Mouse (Mus musculus) bone marrow, adult 2 months (tissue): Measurements from ENCODE around the gene Ang4. TPM values are rescaled to one million over a fixed set of nuclear protein-coding genes. Genes with fewer than 3 reads are reported as not detected.
"Not testable (repeated sequence)": the region's sequence is repeated elsewhere in the genome, so short reads cannot be mapped to it uniquely, and the experiment has no call there.

Experiments
- H3K27ac ChIP-seq: fragments of 200-500 bp; 2 replicates; pipeline ENCODE4 v1.5.1; 2012; ENCODE audit warnings: low read depth, mild to moderate bottlenecking, control low read depth, inconsistent platforms, low read length; ENCODE audit not compliant: control insufficient read depth, poor library complexity, insufficient read depth
- H3K4me1 ChIP-seq: fragments of 200-500 bp; 2 replicates; pipeline ENCODE4 v1.6.1; 2011; ENCODE audit warnings: low read length; ENCODE audit not compliant: control insufficient read depth, insufficient read depth
- H3K4me3 ChIP-seq: fragments of 200-500 bp; replicated peaks from 2 replicates; pipeline ENCODE3; 2011; ENCODE audit warnings: mild to moderate bottlenecking, low read depth, low read length, control low read depth; ENCODE audit not compliant: control insufficient read depth
- CTCF ChIP-seq: fragments of 200-500 bp; IDR thresholded peaks from 2 replicates; pipeline ENCODE4 v1.5.1; 2011; ENCODE audit warnings: low read length, control low read depth; ENCODE audit not compliant: control insufficient read depth, insufficient read depth
- POLR2A ChIP-seq: fragments of 200-500 bp; IDR thresholded peaks from 2 replicates; pipeline ENCODE4 v1.6.1; 2011; ENCODE audit warnings: low read depth, mild to moderate bottlenecking, control low read depth, low read length, borderline replicate concordance; ENCODE audit not compliant: control insufficient read depth
- whole genome bisulfite sequencing: fragments of 180-500 bp; shearing (Covaris S2); methylation state at CpG from one replicate; pipeline ENCODE4 v1.1.7; 2018; 5-methylcytosine and 5-hydroxymethylcytosine counted together
- polyA plus RNA-seq: library from polyadenylated mRNA; stranded (reverse); fragments of >200 nt; gene quantifications from 2 replicates; pipeline ENCODE4 v1.2.4, GENCODE M21; 2011; ENCODE audit warnings: low replicate concordance; ENCODE audit not compliant: missing spikeins, insufficient read depth, insufficient read length

The Ang4 gene
- not detected in 2 replicates for polyA plus RNA-seq

GRCm38 (mm10) chr14:51773490-51773889, at the start of gene Ang4:
Ang4 (minus strand) TSS chr14:51773590.
- 75% methylated on average over 5 of the region's 5 CpGs for WGBS

GRCm38 (mm10) chr14:51799746-51800145, 26.4 kb upstream of the Ang4 start, which contains the start of gene AY358078:
AY358078 (plus strand) TSS chr14:51800046.
- Histone ChIP-seq H3K4me3 (no peak within 1 kb of the TSS), H3K4me1 (no peaks in the 10 kb centered on the region), H3K27ac (no peak within 1 kb of the TSS)
- TF ChIP-seq CTCF = no peak
- no peak for TF ChIP-seq POLR2A
- WGBS = 85% methylated on average over 2 of the region's 2 CpGs

More at GRCm38 (mm10) chr14:51773490-51773889, at the start of gene Ang4:
- Histone ChIP-seq H3K4me3 (no peak within 1 kb of the TSS), H3K27ac (no peak within 1 kb of the TSS), H3K4me1 (no peaks in the 10 kb centered on the region)
- TF ChIP-seq CTCF (no peak), POLR2A (no peak)

- Histone ChIP-seq H3K4me1 (no peaks in the 10 kb centered on the region), H3K27ac (no peak overlapping the region), H3K4me3 (no peak overlapping the region)
- no peak for TF ChIP-seq POLR2A
- no peak for TF ChIP-seq CTCF
- WGBS = 39% methylated on average over 2 of the region's 2 CpGs
Measured at GRCm38 (mm10) chr14:51794106-51794505, 20.7 kb upstream of the Ang4 start.

GRCm38 (mm10) chr14:51789196-51789595, 15.8 kb upstream of the Ang4 start:
- no peak overlapping the region for H3K4me3 ChIP-seq
- no peak for TF ChIP-seq POLR2A
- TF ChIP-seq CTCF = no peak
- no peaks in the 10 kb centered on the region for H3K4me1 ChIP-seq
- WGBS = 75% methylated on average over 2 of the region's 2 CpGs
- no peak overlapping the region for H3K27ac ChIP-seq

- TF ChIP-seq POLR2A = no peak
- no peak for TF ChIP-seq CTCF
- H3K27ac ChIP-seq = no peak overlapping the region
- WGBS = 79% methylated on average over 5 of the region's 5 CpGs
Measured at GRCm38 (mm10) chr14:51787061-51787460, 13.7 kb upstream of the Ang4 start.

GRCm38 (mm10) chr14:51786335-51786734, 12.9 kb upstream of the Ang4 start:
- Histone ChIP-seq H3K27ac (no peak overlapping the region), H3K4me3 (no peak overlapping the region), H3K4me1 (no peaks in the 10 kb centered on the region)
- TF ChIP-seq POLR2A (no peak), CTCF (no peak)
- WGBS = 73% methylated on average over 4 of the region's 4 CpGs

More at GRCm38 (mm10) chr14:51787061-51787460, 13.7 kb upstream of the Ang4 start:
- H3K4me3 ChIP-seq = no peak overlapping the region
- no peaks in the 10 kb centered on the region for H3K4me1 ChIP-seq

- TF ChIP-seq POLR2A = no peak
- no peak for TF ChIP-seq CTCF
- WGBS = 83% methylated on average over 4 of the region's 4 CpGs
- H3K27ac ChIP-seq = no peak overlapping the region
- no peaks in the 10 kb centered on the region for H3K4me1 ChIP-seq
- no peak overlapping the region for H3K4me3 ChIP-seq
Measured at GRCm38 (mm10) chr14:51778865-51779481, 5.6 kb upstream of the Ang4 start.

- WGBS = 88% methylated on average over 1 of the region's 1 CpGs
- Histone ChIP-seq H3K27ac (no peak overlapping the region), H3K4me1 (no peaks in the 10 kb centered on the region), H3K4me3 (no peak overlapping the region)
- TF ChIP-seq CTCF (no peak), POLR2A (no peak)
Measured at GRCm38 (mm10) chr14:51777791-51778190, 4.4 kb upstream of the Ang4 start.

GRCm38 (mm10) chr14:51771378-51771777, 2.0 kb downstream of the Ang4 start:
- not testable (repeated sequence) for H3K27ac ChIP-seq, H3K4me1 ChIP-seq, H3K4me3 ChIP-seq
- WGBS = 74% methylated on average over 1 of the region's 1 CpGs
